In the genomic region with DNA sequence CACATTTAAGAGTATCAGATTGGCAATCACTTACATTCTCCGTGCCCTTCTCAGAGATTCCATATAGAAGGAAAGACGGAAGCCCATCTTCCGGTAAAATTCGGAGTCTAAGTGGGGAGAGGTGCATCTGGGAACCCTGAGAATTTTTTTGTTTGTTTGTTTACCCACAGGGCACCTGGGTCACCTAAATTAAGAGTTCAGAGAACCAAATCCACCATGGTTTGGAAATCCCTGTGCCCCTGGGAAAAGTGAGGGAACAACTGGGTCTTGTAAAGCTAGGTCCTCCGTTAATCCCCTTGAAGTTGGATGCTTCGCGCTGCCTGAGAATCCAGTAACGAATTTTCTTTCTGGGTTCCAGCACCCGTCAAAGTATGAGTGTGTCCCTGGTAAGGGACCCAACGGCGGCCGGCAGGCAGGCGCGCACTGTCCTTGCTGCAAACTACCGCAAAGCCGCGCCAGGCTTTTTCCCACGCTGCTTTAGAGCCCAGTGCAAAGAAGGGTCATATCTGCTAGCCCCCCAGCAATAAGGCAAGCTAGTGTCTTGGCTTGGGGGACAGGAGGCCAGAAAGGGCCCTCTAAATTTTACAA, we compare ENCODE assay signal across 9 mouse cellular contexts. TPM values are rescaled to one million over a fixed set of nuclear protein-coding genes. Genes with fewer than 3 reads are reported as not detected.
A peak's percentile ranks its signal among the peaks of the same experiment; 100 is the strongest.
DNase-seq lines count a peak whose midpoint lies in the region; ATAC-seq and TF ChIP-seq lines count a peak whose summit lies in the region.
"Had no signal": no experiment of that assay in that cellular context is flagged by ENCODE, and none has a peak within 500 bp of the region (broad histone marks: within the 10 kb centered on the region; RNA-seq: fewer than 3 reads in every experiment).

No protein-coding gene starts in this region.

- TF ChIP-seq POLR2A in liver, adult 2 months (IDR thresholded peaks at IDR 0.05; ENCODE audit: extremely low read depth, insufficient read depth, low read length): no peak

- intact Hi-C loops in left cerebral cortex, postnatal 36 days (cut with DNase I): loop anchor here (10.0 kb wide), 1 partner anchor 1898 kb away; a partner anchor contains a TSS

- peak overlapping the region; percentile 27 for H3K4me2 ChIP-seq in embryonic facial prominence, embryonic 12.5 days (replicated peaks)
- H3K4me2 ChIP-seq in limb, embryonic 12.5 days: peak overlapping the region; percentile 9; the same call in 1 of the 2 replicates
- H3K4me2 ChIP-seq in neural tube, embryonic 15.5 days: peak overlapping the region; percentile 21; the same call in 1 of the 2 replicates

- H3K79me2 ChIP-seq in liver, adult 2 months (ENCODE audit: control insufficient read depth, insufficient read depth, low read length): peaks cover 17% of the 10 kb centered on the region

- 1% methylated on average over 18 of the region's 18 CpGs for WGBS in liver, adult 2 months
- 1% methylated on average over 18 of the region's 18 CpGs for WGBS in embryonic facial prominence, embryonic 12.5 days
- 1% methylated on average over 18 of the region's 18 CpGs for WGBS in limb, embryonic 12.5 days
- 1% methylated on average over 18 of the region's 18 CpGs for WGBS in neural tube, embryonic 15.5 days

- no peaks in the 10 kb centered on the region for H3K27me3 ChIP-seq in liver, adult 2 months (ENCODE audit: control insufficient read depth, insufficient read depth, low read length)
- H3K27me3 ChIP-seq in embryonic facial prominence, embryonic 12.5 days: peaks cover 58% of the 10 kb centered on the region
- H3K27me3 ChIP-seq in limb, embryonic 12.5 days: peaks cover 82% of the 10 kb centered on the region
- H3K27me3 ChIP-seq in neural tube, embryonic 15.5 days (replicated peaks): peaks cover 82% of the 10 kb centered on the region

- peak overlapping the region; percentile 84 for H3K4me3 ChIP-seq in liver, adult 2 months (ENCODE audit: insufficient read depth, low read depth, low read length)
- H3K4me3 ChIP-seq in embryonic facial prominence, embryonic 12.5 days: peak overlapping the region; percentile 37
- no peak overlapping the region; the same call in 1 of the 2 replicates for H3K4me3 ChIP-seq in limb, embryonic 12.5 days (replicated peaks)
- peak overlapping the region; percentile 7; the same call in 1 of the 2 replicates for H3K4me3 ChIP-seq in neural tube, embryonic 15.5 days (replicated peaks)
- H3K4me3 ChIP-seq: megakaryocyte, embryonic 14.5 days had no signal

- no peak for ATAC-seq in embryonic facial prominence, embryonic 12.5 days (ENCODE audit: insufficient number of reproducible peaks, insufficient read depth, low FRiP score, low TSS enrichment)
- ATAC-seq in limb, embryonic 12.5 days (ENCODE audit: insufficient number of reproducible peaks, insufficient read depth, low FRiP score, low TSS enrichment, low read depth): no peak
- no peak for ATAC-seq in neural tube, embryonic 15.5 days (ENCODE audit: low FRiP score)

- peaks cover 3% of the 10 kb centered on the region; the same call in 1 of the 2 replicates for H3K4me1 ChIP-seq in liver, adult 2 months (ENCODE audit: control insufficient read depth, insufficient read depth, low read length)
- H3K4me1 ChIP-seq in embryonic facial prominence, embryonic 12.5 days: peaks cover 20% of the 10 kb centered on the region; the same call in 1 of the 2 replicates
- H3K4me1 ChIP-seq in limb, embryonic 12.5 days (replicated peaks): peaks cover 24% of the 10 kb centered on the region
- H3K4me1 ChIP-seq in neural tube, embryonic 15.5 days: peaks cover 23% of the 10 kb centered on the region

- peaks cover 22% of the 10 kb centered on the region for H3K36me3 ChIP-seq in liver, adult 2 months (ENCODE audit: control insufficient read depth, insufficient read depth, low read length)
- no peaks in the 10 kb centered on the region for H3K36me3 ChIP-seq in embryonic facial prominence, embryonic 12.5 days
- no peaks in the 10 kb centered on the region for H3K36me3 ChIP-seq in limb, embryonic 12.5 days
- no peaks in the 10 kb centered on the region for H3K36me3 ChIP-seq in neural tube, embryonic 15.5 days

- no peaks in the 10 kb centered on the region for H3K9me3 ChIP-seq in embryonic facial prominence, embryonic 12.5 days
- H3K9me3 ChIP-seq in limb, embryonic 12.5 days: no peaks in the 10 kb centered on the region
- H3K9me3 ChIP-seq in neural tube, embryonic 15.5 days (replicated peaks): no peaks in the 10 kb centered on the region
- H3K9me3 ChIP-seq: megakaryocyte, embryonic 14.5 days had no signal

- DNase-seq in liver, adult 2 months (ENCODE audit: extremely low read depth, low read depth, low spot score): peak; percentile 72
- DNase-seq in liver: no peak
- no peak for DNase-seq in left cerebral cortex, postnatal 36 days (ENCODE audit: low spot score in 2 of 2)
- DNase-seq in MN1 (ENCODE audit: low spot score): no peak
- DNase-seq: kidney, adult 11 months had no signal

- no peak for TF ChIP-seq CTCF in liver, adult 2 months (IDR thresholded peaks at IDR 0.05; ENCODE audit: low read depth, low read length)

- peak overlapping the region; percentile 91 for H3K9ac ChIP-seq in liver, adult 2 months (ENCODE audit: low read depth, low read length)
- peak overlapping the region; percentile 40 for H3K9ac ChIP-seq in embryonic facial prominence, embryonic 12.5 days
- H3K9ac ChIP-seq in limb, embryonic 12.5 days (replicated peaks): no peak overlapping the region
- no peak overlapping the region for H3K9ac ChIP-seq in neural tube, embryonic 15.5 days (replicated peaks)

- H3K27ac ChIP-seq in liver, adult 2 months (replicated peaks; ENCODE audit: insufficient read depth, low read depth, low read length): peak overlapping the region; percentile 98
- H3K27ac ChIP-seq in embryonic facial prominence, embryonic 12.5 days: no peak overlapping the region
- H3K27ac ChIP-seq in limb, embryonic 12.5 days: no peak overlapping the region
- H3K27ac ChIP-seq in neural tube, embryonic 15.5 days (replicated peaks): no peak overlapping the region

RNA-seq across cellular contexts. Expression of a gene that starts 13.3 kb away (rescaled TPM):
- 37.7 and 41.5 TPM in 2 replicates for total RNA-seq in liver, adult 2 months (2014; rRNA removed)
- polyA plus RNA-seq in liver, adult 2 months (2012; rRNA removed): 21.4 and 24.0 TPM in 2 replicates
- 3.0 and 6.8 TPM in 2 replicates for polyA plus RNA-seq in embryonic facial prominence, embryonic 12.5 days (2016; fragmentation: Nextera tagmentation; extraction: Ambion mirVana)
- 0.34 and 0.35 TPM in 2 replicates for polyA plus RNA-seq in limb, embryonic 12.5 days (2016; fragmentation: Nextera tagmentation; extraction: Ambion mirVana)
- polyA plus RNA-seq in neural tube, embryonic 15.5 days (2015; fragmentation: Nextera tagmentation; extraction: Ambion mirVana): 1.6 and 2.0 TPM in 2 replicates
- total RNA-seq in left cerebral cortex, postnatal 36 days (2021): under 1 TPM in 1 of 2 experiments, not detected in 1; 0.12 TPM

Comparison
In these comparisons a context has a peak if more than half of its experiments do, and no peak if none do; other contexts are left out.
1. H3K9ac ChIP-seq: peak in liver, adult 2 months (single experiment) and embryonic facial prominence, embryonic 12.5 days (single experiment); none in limb, embryonic 12.5 days (single experiment) and neural tube, embryonic 15.5 days (single experiment).
2. Peak in every context shown above with its lines, with median percentiles within 50 percentile points of each other: H3K4me2 ChIP-seq.